Mouse (Mus musculus): Measurements from ENCODE around the gene Gp5.
A peak's percentile ranks its signal among the peaks of the same experiment; 100 is the strongest.

Gene Gp5

DNA sequence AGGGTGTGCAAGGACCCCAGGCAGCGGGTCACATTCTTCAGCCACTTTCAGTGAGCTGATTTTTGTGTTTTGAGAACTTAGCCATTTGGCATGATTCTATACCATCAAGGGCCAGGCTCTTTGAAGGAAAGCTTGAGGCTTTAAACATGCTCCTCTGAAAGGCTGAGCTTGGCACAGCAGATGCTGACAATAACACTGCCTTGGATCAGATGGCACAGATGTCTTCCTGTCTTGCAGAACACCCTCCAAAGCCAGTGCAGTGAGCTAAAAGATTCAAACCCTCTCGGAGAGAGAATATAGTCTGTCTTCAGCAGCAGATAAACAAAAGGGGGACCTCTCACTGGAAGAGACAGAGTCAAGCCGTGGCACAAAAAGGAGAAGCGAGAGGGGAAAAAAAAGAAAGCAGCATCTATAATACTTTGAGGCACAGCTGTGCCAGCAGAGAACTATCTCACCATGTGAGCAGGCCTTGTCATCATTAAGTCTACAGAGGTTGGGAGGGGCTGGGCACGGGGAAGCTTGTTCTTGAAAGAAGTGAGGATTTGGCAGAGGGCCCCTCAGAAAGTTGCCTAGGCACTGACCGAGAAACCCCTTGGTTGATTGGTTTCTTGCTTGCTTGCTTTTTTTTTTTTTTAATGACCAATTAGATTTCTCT is 38.5 kb downstream of the Gp5 start:
- TF ChIP-seq POU5F1 (IDR thresholded peaks at IDR 0.05; ENCODE audit: borderline replicate concordance, low read length): no peak
- no peak for TF ChIP-seq NANOG (IDR thresholded peaks at IDR 0.05; ENCODE audit: borderline replicate concordance, low read length)
- no peak for TF ChIP-seq CTCF (conservative IDR thresholded peaks at IDR 0.05; ENCODE audit: low read length)
- Histone ChIP-seq H3K4me1 (replicated peaks; ENCODE audit: low read depth, low read length) (peaks cover 9% of the 10 kb centered on the region), H3K27me3 (ENCODE audit: insufficient read depth, low read length) (0 out of 2 replicates have a peak, but pooled peaks cover 4% of the 10 kb centered on the region), H3K9me3 (ENCODE audit: low read length) (no peaks in the 10 kb centered on the region), H3K4me3 (replicated peaks; ENCODE audit: low read length) (no peak overlapping the region), H3K36me3 (ENCODE audit: insufficient read depth, low read length) (peaks cover 12% of the 10 kb centered on the region; the same call in 1 of the 2 replicates)

DNA sequence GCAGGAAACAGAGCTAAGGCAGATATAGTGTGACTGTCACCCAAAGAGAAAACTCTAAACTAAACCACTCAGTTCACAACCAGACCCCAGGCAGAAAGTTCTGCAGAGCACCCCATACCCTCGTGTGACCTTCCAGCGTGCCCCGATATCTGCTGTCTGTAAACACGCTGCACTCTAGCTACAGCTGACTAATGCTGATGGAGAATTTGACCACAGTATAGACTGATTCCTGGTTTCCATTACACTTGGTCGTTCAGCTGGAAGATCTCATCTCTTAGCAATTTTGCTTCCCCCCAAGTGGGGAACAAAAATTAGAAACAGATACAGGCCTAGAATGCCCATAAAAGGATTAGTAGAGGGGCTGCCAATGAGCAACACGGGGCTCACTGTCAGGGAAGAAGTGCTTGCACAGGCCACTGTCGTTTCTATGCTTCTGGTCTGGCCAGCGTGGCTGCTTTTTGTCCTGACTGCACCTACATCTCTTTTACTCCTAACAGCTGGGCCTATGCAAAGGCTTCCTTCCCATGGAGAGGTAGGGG is 39.3 kb downstream of the Gp5 start:
- no peak for TF ChIP-seq NANOG (IDR thresholded peaks at IDR 0.05; ENCODE audit: borderline replicate concordance, low read length)
- no peak for TF ChIP-seq CTCF (conservative IDR thresholded peaks at IDR 0.05; ENCODE audit: low read length)
- no peak for TF ChIP-seq POU5F1 (IDR thresholded peaks at IDR 0.05; ENCODE audit: borderline replicate concordance, low read length)
- Histone ChIP-seq H3K36me3 (ENCODE audit: insufficient read depth, low read length) (peaks cover 12% of the 10 kb centered on the region; the same call in 1 of the 2 replicates), H3K27me3 (ENCODE audit: insufficient read depth, low read length) (0 out of 2 replicates have a peak, but pooled peaks cover 4% of the 10 kb centered on the region), H3K4me1 (replicated peaks; ENCODE audit: low read depth, low read length) (peaks cover 11% of the 10 kb centered on the region), H3K9me3 (ENCODE audit: low read length) (no peaks in the 10 kb centered on the region), H3K4me3 (replicated peaks; ENCODE audit: low read length) (no peak overlapping the region)

DNA sequence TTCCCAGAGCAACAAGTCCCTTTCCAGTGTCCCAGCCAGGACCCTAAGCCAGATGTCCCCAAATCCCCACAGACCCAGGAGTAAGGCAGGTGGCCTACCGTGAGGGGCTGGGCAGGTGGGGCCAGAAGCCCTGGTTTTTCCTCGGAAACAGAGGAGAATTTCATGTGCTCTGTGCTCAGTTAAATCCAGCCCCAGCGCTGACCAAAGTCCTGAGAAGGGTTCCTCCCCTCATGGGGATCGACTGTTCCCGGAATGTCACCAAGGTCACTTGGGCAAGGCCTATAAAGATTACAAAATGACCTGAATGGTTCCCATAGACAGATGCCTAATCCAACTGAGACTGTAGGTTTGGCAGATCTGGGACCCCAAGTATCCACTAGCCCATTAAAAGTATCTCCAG is 43.2 kb downstream of the Gp5 start, which contains the start of gene Cpn2:
TSS of gene Cpn2 (minus strand) at position 141 of the 400 bp plus-strand sequence.
- Histone ChIP-seq H3K4me3 (replicated peaks; ENCODE audit: low read length) (no peak within 1 kb of the TSS), H3K27me3 (ENCODE audit: insufficient read depth, low read length) (0 out of 2 replicates have a peak, but pooled peaks cover 4% of the 10 kb centered on the region), H3K9me3 (ENCODE audit: low read length) (no peaks in the 10 kb centered on the region), H3K36me3 (ENCODE audit: insufficient read depth, low read length) (no peaks in the 10 kb centered on the region), H3K4me1 (replicated peaks; ENCODE audit: low read depth, low read length) (peaks cover 4% of the 10 kb centered on the region; the same call in 1 of the 2 replicates)
- TF ChIP-seq NANOG (IDR thresholded peaks at IDR 0.05; ENCODE audit: borderline replicate concordance, low read length): no peak
- no peak for TF ChIP-seq CTCF (conservative IDR thresholded peaks at IDR 0.05; ENCODE audit: low read length)
- no peak for TF ChIP-seq POU5F1 (IDR thresholded peaks at IDR 0.05; ENCODE audit: borderline replicate concordance, low read length)

DNA sequence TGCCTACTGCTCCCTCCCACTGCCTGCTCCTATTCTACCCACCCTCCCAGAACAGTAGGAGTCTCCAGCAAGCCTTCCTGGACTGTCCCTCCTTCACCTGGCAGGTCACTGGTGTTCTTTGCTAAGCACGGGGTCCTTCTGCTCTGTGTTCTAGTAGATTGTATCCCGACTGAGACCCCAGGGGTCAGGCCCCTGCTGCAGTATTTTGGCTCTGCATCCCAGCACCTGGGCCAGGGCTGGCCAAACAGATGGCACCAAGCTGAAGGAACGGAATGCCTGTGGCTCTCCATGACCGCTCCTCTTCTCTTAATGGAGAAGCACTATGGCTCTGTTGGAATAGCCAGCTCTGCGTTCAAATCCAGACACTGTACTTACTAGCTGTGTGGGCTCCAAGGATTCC is 44.0 kb downstream of the Gp5 start:
- no peak for TF ChIP-seq CTCF (conservative IDR thresholded peaks at IDR 0.05; ENCODE audit: low read length)
- TF ChIP-seq NANOG (IDR thresholded peaks at IDR 0.05; ENCODE audit: borderline replicate concordance, low read length): no peak
- no peak for TF ChIP-seq POU5F1 (IDR thresholded peaks at IDR 0.05; ENCODE audit: borderline replicate concordance, low read length)
- H3K9me3 ChIP-seq (ENCODE audit: low read length): no peaks in the 10 kb centered on the region
- H3K4me1 ChIP-seq (replicated peaks; ENCODE audit: low read depth, low read length): peaks cover 4% of the 10 kb centered on the region; the same call in 1 of the 2 replicates
- no peaks in the 10 kb centered on the region for H3K36me3 ChIP-seq (ENCODE audit: insufficient read depth, low read length)
- 0 out of 2 replicates have a peak, but pooled peaks cover 4% of the 10 kb centered on the region for H3K27me3 ChIP-seq (ENCODE audit: insufficient read depth, low read length)
- no peak overlapping the region for H3K4me3 ChIP-seq (replicated peaks; ENCODE audit: low read length)

DNA sequence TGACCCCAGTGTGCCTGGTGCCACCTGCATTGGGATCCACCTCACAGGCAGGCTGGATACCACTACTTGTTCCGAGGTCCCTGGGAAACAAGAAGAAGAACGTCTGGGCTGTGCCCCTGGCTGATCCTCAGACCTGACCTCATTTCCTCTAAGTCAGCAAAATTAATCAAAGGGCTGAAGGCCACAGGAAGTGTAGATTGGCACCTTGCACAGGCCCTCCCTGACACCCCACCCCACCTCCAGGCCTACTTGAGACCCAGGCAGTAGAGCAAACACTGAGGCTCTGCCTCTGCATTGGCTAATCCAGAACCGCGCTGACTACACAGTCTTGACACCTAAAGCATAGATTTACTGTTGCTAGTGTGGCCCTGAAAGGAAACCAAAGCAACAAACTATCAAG is 45.0 kb downstream of the Gp5 start:
- H3K9me3 ChIP-seq (ENCODE audit: low read length): no peaks in the 10 kb centered on the region
- no peak for TF ChIP-seq CTCF (conservative IDR thresholded peaks at IDR 0.05; ENCODE audit: low read length)
- no peak for TF ChIP-seq POU5F1 (IDR thresholded peaks at IDR 0.05; ENCODE audit: borderline replicate concordance, low read length)
- no peak for TF ChIP-seq NANOG (IDR thresholded peaks at IDR 0.05; ENCODE audit: borderline replicate concordance, low read length)
- H3K4me3 ChIP-seq (replicated peaks; ENCODE audit: low read length): no peak overlapping the region
- H3K27me3 ChIP-seq (ENCODE audit: insufficient read depth, low read length): 0 out of 2 replicates have a peak, but pooled peaks cover 4% of the 10 kb centered on the region
- H3K4me1 ChIP-seq (replicated peaks; ENCODE audit: low read depth, low read length): peaks cover 4% of the 10 kb centered on the region; the same call in 1 of the 2 replicates
- H3K36me3 ChIP-seq (ENCODE audit: insufficient read depth, low read length): no peaks in the 10 kb centered on the region

DNA sequence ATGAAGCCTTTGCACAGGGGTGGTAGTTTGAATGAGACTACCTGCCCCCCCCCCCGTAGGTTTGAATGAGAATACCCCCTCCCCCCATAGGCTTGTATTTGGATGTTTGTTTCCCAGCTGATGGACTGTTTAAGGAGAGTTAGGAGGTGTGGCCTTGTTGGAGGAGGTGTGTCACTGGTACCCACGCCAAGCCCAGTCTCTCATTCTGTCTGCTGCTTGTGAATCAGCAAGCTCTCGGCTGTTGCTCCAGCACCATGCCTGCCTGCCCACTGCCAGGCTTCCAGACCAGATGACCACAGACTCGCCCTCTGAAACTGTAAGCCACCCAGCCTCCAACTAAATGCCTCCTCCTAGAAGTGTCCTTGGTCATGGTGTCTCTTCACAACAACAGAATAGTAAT is 47.4 kb downstream of the Gp5 start:
- no peaks in the 10 kb centered on the region for H3K36me3 ChIP-seq (ENCODE audit: insufficient read depth, low read length)
- H3K9me3 ChIP-seq (ENCODE audit: low read length): no peaks in the 10 kb centered on the region
- TF ChIP-seq CTCF (conservative IDR thresholded peaks at IDR 0.05; ENCODE audit: low read length) (no peak), POU5F1 (IDR thresholded peaks at IDR 0.05; ENCODE audit: borderline replicate concordance, low read length) (no peak), NANOG (IDR thresholded peaks at IDR 0.05; ENCODE audit: borderline replicate concordance, low read length) (no peak)
- peaks cover 9% of the 10 kb centered on the region; the same call in 1 of the 2 replicates for H3K27me3 ChIP-seq (ENCODE audit: insufficient read depth, low read length)
- no peak overlapping the region for H3K4me3 ChIP-seq (replicated peaks; ENCODE audit: low read length)
- H3K4me1 ChIP-seq (replicated peaks; ENCODE audit: low read depth, low read length): peaks cover 26% of the 10 kb centered on the region

DNA sequence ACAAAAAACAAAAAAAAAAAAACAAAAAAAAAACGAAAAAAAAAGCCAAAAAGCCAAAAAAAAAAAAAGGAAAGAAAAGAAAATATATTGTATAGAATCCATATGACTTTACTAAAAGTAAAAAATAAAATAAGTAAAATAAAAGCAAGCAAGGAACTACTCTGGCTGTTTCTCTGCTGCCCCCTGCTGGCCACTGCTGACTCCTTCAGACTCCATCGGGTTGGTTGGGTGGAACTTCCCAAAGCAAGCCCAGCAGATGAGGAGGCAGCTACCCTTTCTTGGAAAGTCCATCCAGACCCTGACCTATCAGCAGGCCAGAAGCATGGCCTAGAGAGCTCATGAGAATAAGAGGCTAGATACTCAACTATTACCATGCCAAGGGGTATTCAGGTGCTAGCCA is 47.9 kb downstream of the Gp5 start:
- no peaks in the 10 kb centered on the region for H3K36me3 ChIP-seq (ENCODE audit: insufficient read depth, low read length)
- peak; percentile 83 for TF ChIP-seq CTCF (conservative IDR thresholded peaks at IDR 0.05; ENCODE audit: low read length)
- no peak for TF ChIP-seq NANOG (IDR thresholded peaks at IDR 0.05; ENCODE audit: borderline replicate concordance, low read length)

DNA sequence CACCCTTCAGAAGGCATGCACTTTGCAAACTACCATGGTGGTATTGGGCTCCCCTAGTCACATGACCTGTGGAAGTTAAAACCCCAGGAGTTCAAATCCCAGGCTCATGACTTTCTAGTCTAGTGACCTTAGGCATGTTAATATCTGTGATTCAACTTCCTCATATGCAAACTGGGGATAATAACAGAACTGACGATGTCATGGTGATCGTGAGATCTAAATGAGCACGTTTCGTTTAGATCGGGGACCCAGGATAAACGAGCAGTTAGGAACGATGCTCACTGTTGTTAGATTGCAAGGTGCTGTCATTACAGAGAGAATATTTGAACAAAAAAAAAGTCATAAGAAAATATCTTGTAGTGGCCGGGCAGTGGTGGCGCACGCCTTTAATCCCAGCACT is 48.4 kb downstream of the Gp5 start:
- TF ChIP-seq POU5F1 (IDR thresholded peaks at IDR 0.05; ENCODE audit: borderline replicate concordance, low read length) (no peak), CTCF (conservative IDR thresholded peaks at IDR 0.05; ENCODE audit: low read length) (no peak), NANOG (IDR thresholded peaks at IDR 0.05; ENCODE audit: borderline replicate concordance, low read length) (no peak)
- Histone ChIP-seq H3K4me1 (replicated peaks; ENCODE audit: low read depth, low read length) (peaks cover 34% of the 10 kb centered on the region), H3K4me3 (replicated peaks; ENCODE audit: low read length) (no peak overlapping the region), H3K9me3 (ENCODE audit: low read length) (no peaks in the 10 kb centered on the region), H3K27me3 (ENCODE audit: insufficient read depth, low read length) (peaks cover 9% of the 10 kb centered on the region; the same call in 1 of the 2 replicates), H3K36me3 (ENCODE audit: insufficient read depth, low read length) (no peaks in the 10 kb centered on the region)

More for the DNA sequence above, 47.9 kb downstream of the Gp5 start:
- Histone ChIP-seq H3K27me3 (ENCODE audit: insufficient read depth, low read length) (peaks cover 9% of the 10 kb centered on the region; the same call in 1 of the 2 replicates), H3K4me1 (replicated peaks; ENCODE audit: low read depth, low read length) (peaks cover 31% of the 10 kb centered on the region), H3K9me3 (ENCODE audit: low read length) (no peaks in the 10 kb centered on the region), H3K4me3 (replicated peaks; ENCODE audit: low read length) (no peak overlapping the region)

Measured in E14TG2a.4 (cell line).